ENCODE assay signal across 9 mouse cellular contexts in the genomic region with DNA sequence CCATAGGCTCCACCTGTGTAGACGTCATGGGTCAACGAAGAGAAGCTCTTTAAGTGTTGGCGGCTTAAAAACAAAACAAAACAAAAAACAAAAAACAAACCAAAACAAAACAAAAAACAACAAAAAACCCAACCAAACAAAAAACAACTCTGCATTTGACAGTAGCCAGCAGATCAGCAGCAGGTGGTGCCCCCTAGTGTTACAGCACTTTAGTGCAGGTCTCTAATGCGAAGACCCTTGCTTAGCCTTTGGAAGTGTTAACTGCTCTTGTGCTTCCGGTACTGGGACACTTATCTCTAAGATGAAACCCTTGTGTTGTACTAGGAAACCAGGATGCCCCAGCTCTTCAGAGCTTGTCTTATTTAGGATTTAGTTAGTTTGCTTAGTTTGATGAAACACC. TPM values are rescaled to one million over a fixed set of nuclear protein-coding genes. Genes with fewer than 3 reads are reported as not detected.
A peak's percentile ranks its signal among the peaks of the same experiment; 100 is the strongest.
DNase-seq lines count a peak whose midpoint lies in the region; ATAC-seq and TF ChIP-seq lines count a peak whose summit lies in the region.
"Had no signal": no experiment of that assay in that cellular context is flagged by ENCODE, and none has a peak within 500 bp of the region (broad histone marks: within the 10 kb centered on the region; RNA-seq: fewer than 3 reads in every experiment).

No protein-coding gene starts in this region.

- WGBS in liver, adult 2 months, result 67% methylated on average over 5 of the region's 5 CpGs
- 56% methylated on average over 5 of the region's 5 CpGs for WGBS in liver, embryonic 12.5 days (ENCODE audit: insufficient replicate concordance)

- H3K27ac ChIP-seq in liver, adult 2 months (replicated peaks; ENCODE audit: insufficient read depth, low read depth, low read length), result no peak overlapping the region
- no peak overlapping the region for H3K27ac ChIP-seq in liver, embryonic 12.5 days

- TF ChIP-seq CTCF in liver, adult 2 months (IDR thresholded peaks at IDR 0.05; ENCODE audit: low read depth, low read length), result peak; percentile 30; the same call in 1 of the 2 replicates

- peak; percentile 21 to 47 for DNase-seq in cerebellum, postnatal 14 days
- DNase-seq in cerebellum, adult 8-10 months, result no peak
- DNase-seq in liver, adult 2 months (ENCODE audit: extremely low read depth, low read depth, low spot score), result no peak
- peak; percentile 17 for DNase-seq in induced T-regulatory cell, adult 2 months (ENCODE audit: low read depth)
- peak; percentile 45 for DNase-seq in testis, postnatal 10 days (ENCODE audit: low spot score)
- no peak for DNase-seq in urinary bladder, postnatal 36 days (ENCODE audit: low spot score in 2 of 2)
- DNase-seq in spleen, adult 18-20 months, result no peak

- H3K27me3 ChIP-seq in liver, adult 2 months (ENCODE audit: control insufficient read depth, insufficient read depth, low read length), result 0 out of 2 replicates have a peak, but pooled peaks cover 2% of the 10 kb centered on the region
- H3K27me3 ChIP-seq in liver, embryonic 12.5 days (replicated peaks), result no peaks in the 10 kb centered on the region

- TF ChIP-seq POLR2A in liver, adult 2 months (IDR thresholded peaks at IDR 0.05; ENCODE audit: extremely low read depth, insufficient read depth, low read length), result no peak

- no peaks in the 10 kb centered on the region for H3K4me1 ChIP-seq in liver, adult 2 months (ENCODE audit: control insufficient read depth, insufficient read depth, low read length)
- no peaks in the 10 kb centered on the region for H3K4me1 ChIP-seq in liver, embryonic 12.5 days

- no peak overlapping the region for H3K4me2 ChIP-seq in liver, embryonic 12.5 days

- no peak for ATAC-seq in liver, embryonic 12.5 days

- no peaks in the 10 kb centered on the region for H3K36me3 ChIP-seq in liver, adult 2 months (ENCODE audit: control insufficient read depth, insufficient read depth, low read length)
- H3K36me3 ChIP-seq in liver, embryonic 12.5 days, result no peaks in the 10 kb centered on the region

- H3K79me2 ChIP-seq in liver, adult 2 months (ENCODE audit: control insufficient read depth, insufficient read depth, low read length), result no peaks in the 10 kb centered on the region

- no peak overlapping the region for H3K4me3 ChIP-seq in liver, adult 2 months (ENCODE audit: insufficient read depth, low read depth, low read length)
- no peak overlapping the region for H3K4me3 ChIP-seq in liver, embryonic 12.5 days

- H3K9ac ChIP-seq in liver, adult 2 months (ENCODE audit: low read depth, low read length), result no peak overlapping the region
- H3K9ac ChIP-seq in liver, embryonic 12.5 days, result no peak overlapping the region

- H3K9me3 ChIP-seq in liver, embryonic 12.5 days (replicated peaks), result no peaks in the 10 kb centered on the region

RNA-seq across cellular contexts. Expression of gene Olfr1402, which starts 28.7 kb away (rescaled TPM):
- total RNA-seq in liver, adult 2 months (2014; rRNA removed), result not detected in 2 replicates
- not detected in 2 replicates for polyA plus RNA-seq in liver, adult 2 months (2012; rRNA removed)
- not detected in 2 replicates for polyA plus RNA-seq in liver, embryonic 12.5 days (2016; fragmentation: Nextera tagmentation; extraction: Ambion mirVana)
- polyA plus RNA-seq: frontal cortex, adult 2 months had no signal

Comparison
In these comparisons a context has a peak if more than half of its experiments do, and no peak if none do; other contexts are left out.
1. DNase-seq: peak in cerebellum, postnatal 14 days (2 of 2), induced T-regulatory cell, adult 2 months (single experiment) and testis, postnatal 10 days (single experiment); none in cerebellum, adult 8-10 months (single experiment), liver, adult 2 months (single experiment), urinary bladder, postnatal 36 days (0 of 2) and spleen, adult 18-20 months (0 of 2).